Mouse (Mus musculus) embryonic facial prominence, embryonic 11.5 days (tissue): Measurements from ENCODE around the gene Cplx3. TPM values are rescaled to one million over a fixed set of nuclear protein-coding genes. Genes with fewer than 3 reads are reported as not detected.

Source experiments
- ATAC-seq: fragments of 200-750 bp; cut with Nextera tagmentation; replicated peaks from 2 replicates; pipeline ENCODE4 v1.8.0; 2017; ENCODE audit warnings: low read depth; ENCODE audit not compliant: insufficient number of reproducible peaks, low FRiP score, low TSS enrichment
- DNase-seq: peaks from one replicate; pipeline ENCODE4 v3.0.0-alpha.2; 2015; ENCODE audit warnings: low spot score
- H3K27ac ChIP-seq: fragments of 300-500 bp; sonication (generic); replicated peaks from 2 replicates; pipeline ENCODE4 v1.5.1; 2014; ENCODE audit warnings: mild to moderate bottlenecking, low read depth, low read length, control low read depth
- H3K27me3 ChIP-seq: fragments of 300-500 bp; sonication (generic); 2 replicates; pipeline ENCODE4 v1.6.1; 2014; ENCODE audit warnings: mild to moderate bottlenecking, low read length, moderate library complexity, mixed read lengths; ENCODE audit not compliant: control insufficient read depth, insufficient read depth
- H3K36me3 ChIP-seq: fragments of 300-500 bp; sonication (generic); replicated peaks from 2 replicates; pipeline ENCODE4 v1.6.1; 2014; ENCODE audit warnings: low read depth, mild to moderate bottlenecking, low read length, moderate library complexity, mixed read lengths; ENCODE audit not compliant: control insufficient read depth, insufficient read depth
- H3K4me1 ChIP-seq: fragments of 300-500 bp; sonication (generic); 2 replicates; pipeline ENCODE4 v1.6.1; 2014; ENCODE audit warnings: low read length, mixed read lengths; ENCODE audit not compliant: control insufficient read depth, insufficient read depth
- H3K4me2 ChIP-seq: fragments of 300-500 bp; sonication (generic); 2 replicates; pipeline ENCODE4 v1.6.1; 2014; ENCODE audit warnings: low read depth, mild to moderate bottlenecking, control low read depth, low read length, moderate library complexity
- H3K4me3 ChIP-seq: fragments of 300-500 bp; sonication (generic); 2 replicates; pipeline ENCODE4 v1.5.1; 2014; ENCODE audit warnings: low read depth, low read length, control low read depth
- H3K9ac ChIP-seq: fragments of 300-500 bp; sonication (generic); replicated peaks from 2 replicates; pipeline ENCODE4 v1.6.1; 2014; ENCODE audit warnings: mild to moderate bottlenecking, control low read depth, low read length
- H3K9me3 ChIP-seq: fragments of 300-500 bp; sonication (generic); replicated peaks from 2 replicates; pipeline ENCODE4 v1.6.1; 2016; ENCODE audit warnings: mild to moderate bottlenecking, low read length, inconsistent platforms, mixed read lengths; ENCODE audit not compliant: control insufficient read depth
- WGBS: fragments of 180-500 bp; shearing (Covaris S2); extraction: QIAGEN DNeasy Blood & Tissue Kit; methylation state at CpG from one replicate; pipeline ENCODE4 v1.1.7; 2014; 5-methylcytosine and 5-hydroxymethylcytosine counted together
- polyA plus RNA-seq: library from polyadenylated mRNA; unstranded; fragments of >200 nt; fragmentation: Nextera tagmentation; extraction: Ambion mirVana; gene quantifications from 2 replicates; pipeline ENCODE4 v1.2.1, GENCODE M21; 2014

Gene Cplx3
- polyA plus RNA-seq, 1 experiment from 2014 or later: 0.81 TPM

GRCm38 (mm10) chr9:57593454-57594173 lies 12.5 kb downstream of the Cplx3 start:
- 45% methylated on average over 12 of the region's 12 CpGs for WGBS
- no peaks in the 10 kb centered on the region for H3K9me3 ChIP-seq
- no peaks in the 10 kb centered on the region for H3K36me3 ChIP-seq
- no peak overlapping the region for H3K27ac ChIP-seq
- H3K27me3 ChIP-seq: no peaks in the 10 kb centered on the region
- H3K4me1 ChIP-seq: no peaks in the 10 kb centered on the region
- ATAC-seq (no peak), DNase-seq (no peak)
- no peak overlapping the region for H3K4me2 ChIP-seq
- no peak overlapping the region for H3K4me3 ChIP-seq
- no peak overlapping the region for H3K9ac ChIP-seq

GRCm38 (mm10) chr9:57590726-57591125 lies 15.4 kb downstream of the Cplx3 start:
- ATAC-seq (no peak), DNase-seq (peak; percentile 11)
- H3K4me1 ChIP-seq: no peaks in the 10 kb centered on the region
- no peaks in the 10 kb centered on the region for H3K36me3 ChIP-seq
- H3K27ac ChIP-seq: no peak overlapping the region
- H3K9ac ChIP-seq: no peak overlapping the region; the same call in 1 of the 2 replicates
- no peak overlapping the region; the same call in 1 of the 2 replicates for H3K4me2 ChIP-seq
- WGBS: 40% methylated on average over 5 of the region's 5 CpGs
- no peak overlapping the region for H3K4me3 ChIP-seq
- H3K27me3 ChIP-seq: no peaks in the 10 kb centered on the region
- H3K9me3 ChIP-seq: no peaks in the 10 kb centered on the region

GRCm38 (mm10) chr9:57589224-57590126 lies 16.6 kb downstream of the Cplx3 start, which contains the start of gene Ulk3:
Ulk3 (plus strand) TSS chr9:57589452.
- no peaks in the 10 kb centered on the region for H3K36me3 ChIP-seq
- peak; percentile 71 for ATAC-seq
- peak within 1 kb of the TSS; percentile 70 for H3K4me3 ChIP-seq
- under 1% methylated on average over 58 of the region's 58 CpGs for WGBS
- H3K4me2 ChIP-seq: peak within 1 kb of the TSS; percentile 89
- no peaks in the 10 kb centered on the region for H3K4me1 ChIP-seq
- no peaks in the 10 kb centered on the region for H3K27me3 ChIP-seq
- peak within 1 kb of the TSS; percentile 72 for H3K9ac ChIP-seq
- peak; percentile 75 for DNase-seq
- peak within 1 kb of the TSS; percentile 65; the same call in 1 of the 2 replicates for H3K27ac ChIP-seq
- no peaks in the 10 kb centered on the region for H3K9me3 ChIP-seq

- Histone ChIP-seq H3K36me3 (no peaks in the 10 kb centered on the region; the same call in 1 of the 2 replicates), H3K27ac (no peak overlapping the region), H3K27me3 (no peaks in the 10 kb centered on the region), H3K4me1 (no peaks in the 10 kb centered on the region), H3K9me3 (no peaks in the 10 kb centered on the region), H3K4me3 (no peak overlapping the region), H3K4me2 (no peak overlapping the region), H3K9ac (no peak overlapping the region)
- WGBS: 84% methylated on average over 3 of the region's 3 CpGs
- ATAC-seq (no peak), DNase-seq (no peak)
Observed at GRCm38 (mm10) chr9:57584991-57585390, 21.1 kb downstream of the Cplx3 start.

- 78% methylated on average over 6 of the region's 6 CpGs for WGBS
- Histone ChIP-seq H3K4me2 (no peak overlapping the region), H3K4me1 (no peaks in the 10 kb centered on the region), H3K4me3 (no peak overlapping the region), H3K27ac (no peak overlapping the region), H3K9me3 (no peaks in the 10 kb centered on the region), H3K9ac (no peak overlapping the region), H3K36me3 (no peaks in the 10 kb centered on the region; the same call in 1 of the 2 replicates), H3K27me3 (no peaks in the 10 kb centered on the region)
- ATAC-seq (no peak), DNase-seq (no peak)
Observed at GRCm38 (mm10) chr9:57577144-57577849, 28.8 kb downstream of the Cplx3 start.

GRCm38 (mm10) chr9:57575577-57575976 lies 30.5 kb downstream of the Cplx3 start:
- no peaks in the 10 kb centered on the region; the same call in 1 of the 2 replicates for H3K36me3 ChIP-seq

GRCm38 (mm10) chr9:57574397-57574796 lies 31.7 kb downstream of the Cplx3 start:
- Histone ChIP-seq H3K27ac (no peak overlapping the region), H3K4me3 (no peak overlapping the region), H3K9me3 (no peaks in the 10 kb centered on the region), H3K4me1 (no peaks in the 10 kb centered on the region), H3K36me3 (no peaks in the 10 kb centered on the region; the same call in none of the 2 replicates), H3K27me3 (no peaks in the 10 kb centered on the region), H3K4me2 (no peak overlapping the region), H3K9ac (no peak overlapping the region)
- no peak for DNase-seq
- no peak for ATAC-seq

More at GRCm38 (mm10) chr9:57575577-57575976, 30.5 kb downstream of the Cplx3 start:
- H3K4me3 ChIP-seq: no peak overlapping the region
- H3K9ac ChIP-seq: no peak overlapping the region
- H3K4me1 ChIP-seq: no peaks in the 10 kb centered on the region
- H3K27ac ChIP-seq: no peak overlapping the region
- 80% methylated on average over 3 of the region's 3 CpGs for WGBS
- H3K9me3 ChIP-seq: no peaks in the 10 kb centered on the region
- no peak for DNase-seq
- H3K27me3 ChIP-seq: no peaks in the 10 kb centered on the region
- no peak for ATAC-seq
- H3K4me2 ChIP-seq: no peak overlapping the region
